Mouse (Mus musculus) right cerebral cortex, postnatal 36 days (tissue): ENCODE results near the gene Gm49711.
"Not testable (repeated sequence)": the region's sequence is repeated elsewhere in the genome, so short reads cannot be mapped to it uniquely, and the experiment has no call there.

Source experiments
- DNase-seq, 2 experiments: peaks; one replicate each; pipeline ENCODE4 v3.0.0; 2022; ENCODE audit warnings: low spot score in 2 of 2, mixed read lengths in 1 of 2

Gene Gm49711

DNA sequence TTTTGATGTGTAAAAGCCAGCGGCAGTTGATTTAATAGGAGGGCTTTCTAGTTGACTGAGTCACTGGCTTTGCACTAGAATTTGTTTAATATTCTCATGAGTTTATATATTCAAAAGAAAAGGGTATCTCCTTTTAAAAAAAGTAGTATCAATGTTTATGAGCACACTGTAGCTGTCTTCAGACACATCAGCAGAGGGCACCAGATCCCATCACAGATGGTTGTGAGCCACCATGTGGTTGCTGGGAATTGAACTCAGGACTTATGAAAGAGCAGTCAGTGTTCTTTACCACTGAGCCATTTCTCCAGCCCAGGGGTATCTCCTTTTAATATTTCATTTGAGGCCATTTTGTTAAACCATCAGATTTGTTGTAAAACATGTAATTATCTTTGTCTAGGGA lies 4.7 kb downstream of the Gm49711 start:
- no peak for DNase-seq

DNA sequence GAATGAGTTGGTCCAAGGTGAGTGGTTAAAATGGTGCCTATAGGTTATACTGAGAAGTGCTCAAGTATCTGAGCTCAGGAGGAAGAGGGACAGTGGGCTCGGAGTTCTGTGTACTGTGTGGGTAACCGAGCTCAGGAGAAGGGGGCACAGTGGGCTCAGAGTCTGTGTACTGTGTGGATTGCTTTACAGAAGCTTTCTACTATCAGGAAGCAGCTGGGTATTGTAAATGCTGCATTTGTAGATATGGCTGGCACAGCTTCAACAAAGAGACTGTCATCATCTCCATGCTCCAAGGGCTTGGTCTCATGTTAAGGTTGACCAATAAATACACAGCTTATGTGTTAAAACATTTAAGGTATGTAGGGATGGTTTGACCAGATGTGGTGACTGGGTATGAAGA lies 6.7 kb downstream of the Gm49711 start:
- DNase-seq, result no peak

DNA sequence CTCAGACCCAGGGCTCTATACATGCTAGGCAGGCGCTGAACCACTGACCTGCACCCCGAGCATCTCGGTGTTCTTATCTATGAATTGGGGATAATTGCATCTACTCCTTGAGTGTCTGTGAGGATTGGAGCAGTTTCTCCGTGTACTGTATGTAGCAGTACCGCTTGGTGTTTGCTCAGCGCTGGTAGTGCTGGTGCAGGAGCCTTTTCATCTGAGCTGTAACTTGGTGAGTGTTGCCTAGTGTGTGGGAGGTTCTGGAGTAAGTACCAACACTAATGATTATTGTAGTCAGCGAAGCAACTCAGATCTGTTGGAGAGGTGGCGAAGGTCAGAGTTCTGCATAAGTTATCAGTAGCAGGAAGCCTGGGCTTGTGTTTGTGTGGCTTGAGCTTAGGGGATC lies 12.2 kb downstream of the Gm49711 start:
- DNase-seq, result no peak

DNA sequence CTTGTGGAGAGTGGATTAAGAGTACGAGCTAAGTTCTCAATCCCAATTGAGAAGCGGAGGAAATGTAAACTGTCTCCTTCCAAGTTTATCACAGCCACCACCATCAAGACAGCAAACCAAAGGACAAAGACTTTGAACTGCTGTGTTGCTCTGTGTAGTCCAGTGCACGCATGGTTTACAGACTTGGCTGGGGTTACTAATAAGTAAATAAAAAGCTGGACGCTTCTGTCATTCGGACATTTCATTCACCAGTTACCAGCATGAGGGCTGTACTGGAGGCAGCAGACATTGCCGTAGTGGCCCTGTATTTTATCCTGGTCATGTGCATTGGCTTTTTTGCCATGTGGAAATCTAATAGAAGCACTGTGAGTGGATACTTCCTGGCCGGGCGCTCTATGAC lies 18.7 kb downstream of the Gm49711 start:
- no peak for DNase-seq

DNA sequence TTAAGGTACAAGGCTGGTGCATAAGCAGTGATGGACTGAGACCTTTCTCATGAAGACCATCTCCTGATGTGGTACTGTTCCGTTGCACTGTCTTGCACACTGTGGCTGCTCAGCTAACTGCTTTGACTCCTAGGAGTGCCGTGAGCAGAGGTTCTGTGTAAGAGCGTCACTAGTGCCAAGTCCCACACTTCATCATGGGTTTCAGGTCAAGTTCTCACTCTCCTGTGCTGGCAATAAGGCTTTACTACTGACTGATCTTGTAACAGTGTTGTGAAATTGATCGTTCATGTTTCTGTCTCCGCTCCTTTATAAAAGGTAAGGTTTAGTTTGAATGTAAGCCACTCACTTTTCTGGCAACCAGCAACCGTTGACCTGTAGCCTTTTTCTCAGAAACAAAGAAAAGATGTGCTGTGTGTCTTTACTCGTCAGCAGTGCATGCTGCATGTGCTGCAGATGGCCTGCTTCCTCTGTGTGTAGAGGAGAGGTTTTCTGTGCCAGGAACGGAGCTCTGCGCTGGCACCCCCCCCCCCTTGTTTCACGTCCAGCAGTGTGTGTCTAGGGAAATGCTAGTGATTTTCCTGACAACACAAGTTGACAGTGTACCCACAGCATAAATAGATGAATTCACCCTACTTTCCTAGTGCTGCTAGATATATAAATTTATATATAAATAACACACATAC lies 25.8 kb downstream of the Gm49711 start:
- DNase-seq, result no peak

DNA sequence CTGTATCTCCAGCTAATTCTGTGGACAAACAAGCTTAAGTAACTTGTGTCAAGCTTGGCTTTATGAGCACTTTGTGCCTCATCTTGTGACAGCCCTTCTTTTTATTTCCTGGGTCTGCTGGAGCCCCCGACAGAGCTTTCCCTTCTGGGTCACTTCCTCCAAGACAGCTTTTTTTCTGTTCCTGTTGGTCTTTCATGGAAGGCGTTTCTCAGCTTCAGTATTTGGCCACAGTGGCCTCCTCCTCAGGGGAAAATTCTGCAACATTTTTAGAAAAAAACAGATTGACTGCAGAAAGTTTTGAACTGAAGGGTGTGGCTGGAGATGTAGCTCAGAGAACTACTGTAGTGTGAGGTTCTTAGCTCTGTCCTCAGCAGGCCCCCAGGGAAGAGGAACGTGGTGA lies 31.1 kb downstream of the Gm49711 start:
- DNase-seq, result no peak

DNA sequence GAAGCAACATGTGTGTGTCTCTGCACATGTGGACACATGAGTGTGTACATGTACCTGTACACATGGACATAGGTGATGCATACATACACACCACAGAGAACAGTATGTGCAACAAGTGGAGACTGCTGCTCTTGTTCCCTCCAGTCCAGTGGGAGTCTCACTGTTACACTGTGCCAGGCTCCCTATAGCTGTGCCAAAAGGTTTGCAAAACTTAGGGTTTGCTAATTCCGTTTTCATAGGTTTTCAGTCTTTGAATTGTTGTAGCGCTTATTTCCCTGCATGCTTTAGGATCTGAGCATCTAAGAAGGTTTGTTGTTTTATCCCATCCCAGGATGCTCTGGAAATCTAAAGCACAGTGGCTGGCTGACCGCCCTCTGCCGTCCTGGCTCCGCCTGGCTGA lies 33.8 kb downstream of the Gm49711 start:
- no peak for DNase-seq

DNA sequence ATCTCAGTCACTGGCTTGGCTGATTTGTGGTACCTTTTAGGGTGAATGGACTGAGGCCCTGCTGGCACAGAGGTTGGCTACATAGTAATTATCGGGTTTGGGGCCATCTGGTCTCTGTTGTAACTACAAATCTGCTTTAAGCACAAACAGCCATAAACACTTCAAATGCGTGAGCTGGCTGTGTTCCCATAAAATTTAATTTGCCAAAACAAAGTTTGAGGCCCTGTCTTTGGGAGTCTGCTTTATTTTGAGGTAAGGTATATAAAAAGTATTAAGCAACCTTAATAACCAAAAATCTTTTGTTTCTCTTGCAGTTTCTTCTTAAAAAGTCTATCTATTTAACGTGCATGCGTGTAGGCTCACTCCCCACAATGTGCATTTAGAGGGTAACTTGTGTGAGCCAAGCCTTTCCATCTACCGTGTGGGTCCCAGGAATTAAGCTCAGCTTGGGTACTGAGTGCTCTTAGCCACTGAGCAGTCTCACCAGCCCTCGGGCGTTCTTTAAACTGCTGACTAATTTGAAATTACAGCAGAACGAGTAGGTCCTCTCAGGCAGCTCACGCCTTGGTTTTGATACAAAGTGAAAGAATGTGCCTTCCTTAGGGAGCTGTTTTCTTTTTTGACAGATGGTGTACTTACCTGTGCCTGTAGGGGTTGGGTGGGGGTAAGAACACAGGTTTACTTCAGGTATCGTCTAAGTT lies 40.4 kb downstream of the Gm49711 start:
- no peak for DNase-seq

DNA sequence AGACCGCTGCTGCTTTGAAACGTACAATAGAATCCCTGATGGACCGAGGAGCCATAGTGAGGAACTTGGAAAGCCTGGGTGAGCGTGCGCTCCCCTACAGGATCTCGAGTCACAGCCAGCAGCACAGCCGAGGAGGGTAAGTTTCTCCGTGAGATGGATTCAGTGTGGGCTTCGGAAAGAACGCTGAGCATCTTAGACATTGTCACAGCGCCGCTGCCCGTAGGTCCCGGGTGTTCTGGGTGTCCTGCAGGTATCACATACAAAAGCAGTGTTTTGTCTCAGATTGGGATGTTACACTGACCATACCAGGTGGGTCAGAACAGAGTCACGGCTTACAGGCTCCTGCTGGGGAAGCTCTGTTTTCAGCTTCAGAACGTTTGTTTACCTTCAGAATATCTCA lies 41.5 kb downstream of the Gm49711 start:
- no peak for DNase-seq

DNA sequence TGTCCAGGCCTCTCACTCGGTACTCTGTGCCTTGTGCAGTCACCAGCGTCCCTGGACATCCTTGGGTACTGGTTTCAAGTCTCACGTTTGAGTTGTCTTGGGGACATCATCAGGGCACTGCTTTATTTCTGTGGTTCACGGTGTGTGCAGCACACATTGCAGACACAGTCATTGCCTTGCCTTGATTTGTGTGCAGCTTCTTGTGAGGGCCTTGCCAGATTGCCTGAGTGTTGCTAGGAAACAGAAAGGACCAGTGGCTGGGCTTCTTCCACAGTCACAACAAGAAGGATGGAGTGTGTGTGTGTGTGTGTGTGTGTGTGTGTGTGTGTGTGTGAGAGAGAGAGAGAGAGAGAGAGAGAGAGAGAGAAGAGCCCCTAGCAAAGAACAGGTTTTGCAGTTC lies 42.0 kb downstream of the Gm49711 start:
- peak in 1 of 2 experiments; percentile 42 for DNase-seq

DNA sequence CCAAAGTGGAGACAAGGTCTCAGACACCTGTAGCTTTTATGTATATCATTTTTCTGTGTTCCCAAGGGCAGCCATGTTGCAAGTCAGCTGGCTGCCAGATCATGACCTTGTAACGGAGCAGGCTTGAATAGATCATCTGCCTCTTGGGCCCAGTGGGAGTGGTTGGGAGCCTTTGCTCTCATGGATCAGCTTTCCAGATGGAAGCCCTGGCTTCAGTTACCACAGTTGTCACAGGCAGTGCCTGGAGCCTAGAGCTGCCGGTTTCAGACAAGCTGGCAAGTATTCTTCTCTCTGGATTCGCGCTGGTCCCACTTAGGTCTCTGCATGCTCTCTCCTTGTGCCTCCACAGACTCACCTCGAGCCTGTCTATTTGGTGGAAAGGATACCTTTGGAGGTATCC lies 44.0 kb downstream of the Gm49711 start:
- no peak for DNase-seq

DNA sequence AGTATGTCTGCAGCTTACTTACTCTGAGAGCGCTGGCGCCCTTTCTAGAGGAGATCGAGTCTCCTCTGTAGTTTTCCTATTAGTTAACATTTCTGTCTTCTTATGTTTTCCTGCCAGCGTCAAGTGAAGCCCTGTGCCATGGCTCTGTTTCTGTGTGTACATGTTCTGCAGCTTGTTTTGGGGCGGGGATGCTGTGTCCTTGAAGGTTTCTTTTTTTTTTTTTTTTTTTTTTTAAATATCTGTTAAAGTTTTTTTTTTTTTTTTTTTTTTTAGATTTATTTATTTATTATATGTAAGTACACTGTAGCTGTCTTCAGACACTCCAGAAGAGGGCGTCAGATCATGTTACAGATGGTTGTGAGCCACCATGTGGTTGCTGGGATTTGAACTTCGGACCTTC lies 44.8 kb downstream of the Gm49711 start:
- not testable (repeated sequence) for DNase-seq

DNA sequence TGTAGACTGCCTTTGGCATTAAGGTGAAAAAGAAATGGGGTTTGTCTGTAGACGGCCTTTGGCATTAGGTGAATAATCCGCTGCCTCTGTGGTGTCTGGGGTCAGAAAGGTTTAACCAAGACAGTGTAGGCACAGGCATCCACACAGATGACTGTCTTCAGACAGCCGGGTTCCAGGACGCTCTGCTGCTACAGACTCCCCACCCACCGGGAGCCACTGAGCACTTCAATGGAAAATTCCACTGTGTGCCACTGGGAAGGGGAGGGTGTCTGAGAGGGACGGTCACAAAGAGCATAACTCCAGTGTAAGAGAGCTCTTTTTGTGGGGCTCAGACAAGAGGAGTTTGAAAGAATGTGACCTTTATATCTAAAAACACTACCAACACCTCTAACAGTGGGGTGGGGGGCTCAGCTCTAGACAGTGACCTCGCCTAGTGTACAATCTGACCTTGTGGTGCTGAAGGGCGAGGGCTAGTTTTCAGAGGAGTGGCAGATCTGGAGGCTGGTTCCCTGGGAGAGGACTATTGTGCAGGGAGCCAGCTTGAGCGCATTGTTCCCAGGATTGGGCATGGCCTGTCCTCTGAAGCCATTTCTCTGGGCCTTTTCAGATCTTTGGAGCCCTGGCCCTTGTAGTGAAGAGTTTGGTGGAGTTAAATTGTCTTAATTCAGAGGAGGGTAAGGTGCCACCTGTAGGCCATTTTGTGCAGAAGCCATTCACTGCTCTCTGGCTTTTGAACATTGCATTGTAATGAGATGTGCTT lies 45.6 kb downstream of the Gm49711 start:
- DNase-seq, result no peak

DNA sequence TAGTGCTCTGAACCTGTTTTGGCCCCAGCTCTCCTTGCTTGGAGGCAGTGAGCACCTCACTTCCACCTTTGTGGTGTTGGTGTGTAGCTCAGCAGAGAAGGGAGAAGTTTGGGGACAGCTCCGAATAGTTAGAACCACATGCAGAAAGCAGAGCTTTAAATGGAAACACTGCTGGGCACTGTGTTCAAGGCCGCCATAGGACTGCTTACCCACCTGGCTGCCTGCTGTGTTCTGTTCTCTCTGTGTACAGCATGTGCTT lies 46.1 kb downstream of the Gm49711 start:
- no peak for DNase-seq

DNA sequence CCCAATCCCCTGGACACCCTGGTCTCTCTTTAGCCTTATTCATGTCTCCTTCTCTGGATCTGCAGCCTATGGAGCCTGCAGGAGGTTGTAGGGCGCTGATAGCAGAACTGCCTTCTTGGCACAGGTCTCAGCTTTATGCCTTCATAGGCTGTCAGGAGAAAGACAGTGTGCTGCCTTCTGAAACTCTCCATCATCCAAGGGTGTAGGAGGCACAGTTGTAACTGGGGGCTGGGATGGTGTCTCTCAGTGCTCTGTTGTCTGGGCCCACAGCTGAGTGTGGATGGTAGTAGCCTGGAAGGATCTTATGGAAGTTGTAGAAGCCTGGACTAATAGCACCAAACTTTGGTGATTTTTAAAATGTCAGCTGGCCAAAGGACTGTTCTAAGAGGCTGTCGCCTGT lies 46.8 kb downstream of the Gm49711 start:
- no peak for DNase-seq

DNA sequence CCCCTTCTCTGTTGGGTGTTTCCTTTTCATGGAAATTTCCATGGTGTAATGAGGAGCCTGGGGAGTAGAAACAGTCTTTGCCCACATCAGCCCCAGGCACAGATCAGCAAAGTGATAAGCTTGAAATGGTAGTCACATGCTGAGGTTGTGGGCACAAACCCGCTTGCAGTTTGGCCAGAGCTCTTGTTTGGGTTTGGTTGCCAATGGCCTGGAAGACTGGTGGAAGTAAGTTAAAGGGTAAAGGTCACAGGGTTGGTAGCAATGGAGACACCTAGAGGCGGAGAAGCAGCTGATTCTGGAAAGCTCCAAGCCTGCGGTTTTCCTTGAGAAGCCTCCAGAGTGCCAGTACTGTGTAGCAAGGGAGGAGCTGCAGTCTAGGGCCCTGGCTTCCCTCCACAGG lies 47.5 kb downstream of the Gm49711 start:
- no peak for DNase-seq

DNA sequence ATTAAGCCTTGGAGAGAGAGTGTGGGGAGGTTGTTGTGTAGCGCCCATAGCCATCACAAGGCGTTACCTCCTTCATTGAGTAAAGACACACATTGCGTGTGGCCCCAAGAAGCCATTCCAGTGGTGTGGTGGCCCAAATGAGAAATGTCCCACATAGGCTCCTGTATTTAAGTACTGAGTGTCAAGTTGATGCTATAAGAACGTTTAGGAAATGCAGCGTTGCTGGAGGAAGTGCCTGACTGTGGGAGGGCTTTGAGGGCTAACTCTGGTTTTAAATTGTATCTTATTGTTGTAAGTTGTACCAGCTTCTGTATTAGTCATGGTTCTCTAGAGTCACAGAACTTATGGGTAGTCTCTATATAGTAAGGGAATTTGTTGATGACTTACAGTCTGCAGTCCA lies 49.2 kb downstream of the Gm49711 start:
- no peak for DNase-seq

DNA sequence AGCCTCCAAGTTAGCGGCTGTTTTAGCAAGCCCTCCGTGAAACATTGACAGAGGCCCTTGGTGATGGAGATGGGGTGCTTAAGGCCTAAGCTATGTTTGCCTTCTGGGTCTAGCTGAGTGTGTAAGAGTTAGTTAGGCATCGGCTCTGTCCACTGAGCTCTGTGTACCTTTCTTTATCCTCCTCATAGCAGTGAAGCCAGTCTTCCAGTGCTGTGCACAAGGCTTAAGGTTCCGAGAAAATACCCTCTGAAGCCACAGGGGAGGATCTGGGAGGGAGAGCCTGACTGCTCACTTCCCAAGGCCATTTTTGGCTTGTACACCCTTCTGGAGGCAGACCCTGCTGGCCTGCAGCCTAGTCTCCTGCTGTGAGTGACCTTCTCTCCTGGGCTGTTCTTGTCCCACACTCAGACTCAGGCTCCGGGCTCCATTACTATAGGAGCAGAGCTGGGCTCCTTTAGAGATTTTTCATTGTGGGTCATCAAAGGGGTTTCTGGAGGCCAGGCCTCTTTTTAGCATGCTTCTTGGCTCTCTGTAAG lies 56.7 kb downstream of the Gm49711 start:
- DNase-seq, result no peak

DNA sequence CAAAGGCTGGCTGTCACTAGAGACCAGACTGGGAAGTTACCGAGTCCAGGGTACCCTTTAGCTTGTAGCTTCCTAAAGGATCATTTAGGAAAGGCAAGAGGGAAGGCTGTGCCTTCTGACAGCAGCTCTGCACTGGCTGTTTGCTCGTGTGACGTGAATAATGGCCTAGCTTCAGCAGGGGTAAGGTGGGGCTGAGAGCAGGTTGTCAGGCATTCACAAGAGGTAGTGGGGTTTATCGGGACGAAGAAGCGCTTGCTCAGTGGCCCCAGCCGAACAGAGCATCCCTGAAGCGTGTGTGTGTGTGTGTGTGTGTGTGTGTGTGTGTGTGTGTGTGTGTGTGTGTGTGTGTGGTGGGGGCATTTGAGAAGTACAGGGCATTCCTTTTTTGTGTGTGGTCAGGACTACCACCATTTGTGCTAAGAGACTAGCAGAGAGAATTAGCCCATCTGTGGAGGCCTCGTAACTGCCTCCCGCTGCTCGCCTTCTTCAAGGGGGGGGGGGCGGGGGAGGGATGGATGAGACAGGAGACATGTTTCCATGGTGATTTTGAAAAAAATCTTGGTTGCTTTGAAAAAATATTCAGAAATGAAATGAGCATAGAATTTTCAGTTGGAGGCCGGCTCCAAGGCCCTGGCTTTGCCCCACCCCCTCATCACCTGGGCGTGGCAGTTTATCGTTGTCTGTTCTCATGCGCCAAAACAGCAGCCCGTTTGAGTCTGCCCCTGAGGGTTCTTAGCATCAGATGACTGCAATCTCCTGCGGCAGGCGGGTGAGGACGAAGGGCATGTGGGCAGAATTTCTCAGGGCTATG lies 57.7 kb downstream of the Gm49711 start:
- peak; percentile 54 to 68 for DNase-seq

DNA sequence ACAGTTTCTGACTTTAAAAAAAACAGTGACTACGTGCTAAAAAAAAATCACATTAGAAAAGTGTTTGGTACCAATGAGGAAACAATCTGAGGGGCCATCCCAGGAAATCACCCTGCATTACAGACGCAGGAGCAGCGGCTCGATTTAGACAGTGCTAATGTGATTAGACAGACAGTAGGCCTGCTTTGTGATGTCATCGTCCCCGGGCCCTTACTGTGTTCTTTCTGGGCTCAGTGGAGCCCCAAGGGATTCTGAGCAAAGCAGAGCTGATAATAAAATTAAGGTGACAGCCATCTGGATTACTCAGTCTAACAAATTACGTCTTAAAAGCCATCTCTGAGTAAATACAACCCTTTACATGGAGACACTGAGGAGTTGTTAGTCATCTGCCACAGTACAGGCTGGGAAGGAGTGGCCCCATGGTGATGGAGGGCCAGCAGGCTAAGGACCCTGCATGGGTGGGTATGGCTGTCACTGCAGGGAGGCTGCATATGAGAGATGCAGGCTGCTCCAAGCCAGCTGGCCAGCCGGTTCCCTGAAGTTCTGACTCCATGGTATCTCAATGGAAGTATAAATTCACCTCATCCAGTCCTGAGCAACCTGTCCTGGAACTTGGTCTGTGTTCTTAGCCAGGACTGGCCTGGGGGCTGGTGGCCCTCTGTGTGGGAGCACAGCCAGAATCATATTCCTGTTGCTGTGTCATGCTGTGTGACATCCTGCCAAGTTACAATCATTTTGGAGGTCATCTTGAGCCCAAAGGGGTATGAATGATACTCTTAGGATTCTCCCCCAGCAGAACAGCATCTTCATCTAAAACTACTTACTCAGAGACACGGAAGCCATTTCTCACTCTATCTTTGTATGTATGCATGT lies 59.5 kb downstream of the Gm49711 start:
- no peak for DNase-seq

DNA sequence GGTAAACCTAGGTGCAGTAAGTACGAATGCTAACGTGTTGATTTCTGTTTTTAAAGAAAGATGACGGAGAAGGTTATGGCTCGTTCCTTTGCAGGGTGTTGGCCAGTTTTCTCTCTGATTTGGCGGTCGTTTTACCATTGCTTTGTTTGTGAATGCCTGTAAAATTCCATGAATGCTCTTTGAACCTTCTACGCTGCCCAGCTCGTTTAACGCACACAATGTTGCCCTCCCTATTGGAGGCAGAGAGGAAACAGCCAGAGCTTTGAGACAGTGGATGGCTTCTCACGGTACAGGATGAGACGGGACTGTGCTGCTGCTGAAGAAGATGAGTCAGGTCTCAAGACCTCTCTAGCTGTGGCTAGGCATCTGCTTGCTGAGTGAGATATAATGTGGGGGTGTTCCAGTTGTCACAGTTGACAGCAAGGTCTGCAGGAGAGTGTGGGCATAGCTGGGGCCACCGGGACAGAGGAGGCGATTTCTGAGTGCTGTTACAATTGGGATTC lies 60.9 kb downstream of the Gm49711 start:
- DNase-seq, result no peak
